Mouse (Mus musculus): Measurements from ENCODE around the gene Mob3c. TPM values are rescaled to one million over a fixed set of nuclear protein-coding genes. Genes with fewer than 3 reads are reported as not detected.

The Mob3c gene
- polyA plus RNA-seq, 1 experiment from 2014 or later, result 12.4 TPM

GRCm38 (mm10) chr4:115855609-115856008 lies 27.7 kb downstream of the Mob3c start:
- H3K36me3 ChIP-seq, result peaks cover 8% of the 10 kb centered on the region; the same call in 1 of the 2 replicates
- no peak for ATAC-seq
- H3K27me3 ChIP-seq (replicated peaks), result no peaks in the 10 kb centered on the region
- no peaks in the 10 kb centered on the region for H3K4me1 ChIP-seq (replicated peaks)
- no peak overlapping the region for H3K9ac ChIP-seq
- H3K4me2 ChIP-seq (replicated peaks), result no peak overlapping the region
- H3K4me3 ChIP-seq (replicated peaks), result no peak overlapping the region
- H3K9me3 ChIP-seq, result no peaks in the 10 kb centered on the region
- H3K27ac ChIP-seq, result no peak overlapping the region
- 66% methylated on average over 4 of the region's 4 CpGs for WGBS

- Histone ChIP-seq H3K4me3 (replicated peaks) (no peak overlapping the region), H3K27me3 (replicated peaks) (no peaks in the 10 kb centered on the region), H3K9ac (no peak overlapping the region), H3K9me3 (no peaks in the 10 kb centered on the region), H3K27ac (no peak overlapping the region), H3K4me1 (replicated peaks) (no peaks in the 10 kb centered on the region), H3K36me3 (peaks cover 8% of the 10 kb centered on the region; the same call in 1 of the 2 replicates), H3K4me2 (replicated peaks) (no peak overlapping the region)
- peak; percentile 58; the same call in 1 of the 2 replicates for ATAC-seq
- 76% methylated on average over 4 of the region's 4 CpGs for WGBS
These were observed 28.4 kb downstream of the Mob3c start for GRCm38 (mm10) chr4:115856282-115856681.

- Histone ChIP-seq H3K4me1 (replicated peaks) (no peaks in the 10 kb centered on the region), H3K4me2 (replicated peaks) (no peak overlapping the region), H3K4me3 (replicated peaks) (no peak overlapping the region), H3K36me3 (peaks cover 8% of the 10 kb centered on the region; the same call in 1 of the 2 replicates), H3K27ac (no peak overlapping the region), H3K9me3 (no peaks in the 10 kb centered on the region), H3K9ac (no peak overlapping the region), H3K27me3 (replicated peaks) (no peaks in the 10 kb centered on the region)
- ATAC-seq, result no peak
- WGBS, result 80% methylated on average over 9 of the region's 9 CpGs
These were observed 29.5 kb downstream of the Mob3c start for GRCm38 (mm10) chr4:115857293-115857883.

GRCm38 (mm10) chr4:115863352-115863751 lies 35.5 kb downstream of the Mob3c start:
- H3K9ac ChIP-seq, result no peak overlapping the region
- H3K9me3 ChIP-seq, result no peaks in the 10 kb centered on the region
- H3K4me2 ChIP-seq (replicated peaks), result no peak overlapping the region
- peaks cover 8% of the 10 kb centered on the region; the same call in 1 of the 2 replicates for H3K36me3 ChIP-seq
- H3K4me1 ChIP-seq (replicated peaks), result no peaks in the 10 kb centered on the region
- WGBS, result 66% methylated on average over 7 of the region's 7 CpGs
- H3K27ac ChIP-seq, result no peak overlapping the region
- no peak overlapping the region for H3K4me3 ChIP-seq (replicated peaks)
- ATAC-seq, result no peak
- H3K27me3 ChIP-seq (replicated peaks), result no peaks in the 10 kb centered on the region

GRCm38 (mm10) chr4:115863880-115864279 lies 36.0 kb downstream of the Mob3c start:
- WGBS, result 32% methylated on average over 10 of the region's 10 CpGs
- no peak overlapping the region for H3K9ac ChIP-seq
- no peak for ATAC-seq
- no peaks in the 10 kb centered on the region for H3K4me1 ChIP-seq (replicated peaks)
- H3K27me3 ChIP-seq (replicated peaks), result no peaks in the 10 kb centered on the region
- H3K9me3 ChIP-seq, result no peaks in the 10 kb centered on the region
- H3K36me3 ChIP-seq, result peaks cover 8% of the 10 kb centered on the region; the same call in 1 of the 2 replicates
- H3K4me3 ChIP-seq (replicated peaks), result no peak overlapping the region
- H3K27ac ChIP-seq, result no peak overlapping the region
- no peak overlapping the region for H3K4me2 ChIP-seq (replicated peaks)

GRCm38 (mm10) chr4:115869512-115870210 lies 41.8 kb downstream of the Mob3c start:
- Histone ChIP-seq H3K27ac (no peak overlapping the region), H3K36me3 (peaks cover 3% of the 10 kb centered on the region; the same call in 1 of the 2 replicates), H3K9ac (no peak overlapping the region), H3K9me3 (no peaks in the 10 kb centered on the region), H3K4me2 (replicated peaks) (no peak overlapping the region), H3K27me3 (replicated peaks) (no peaks in the 10 kb centered on the region), H3K4me3 (replicated peaks) (no peak overlapping the region), H3K4me1 (replicated peaks) (no peaks in the 10 kb centered on the region)
- no peak for ATAC-seq
- 44% methylated on average over 16 of the region's 16 CpGs for WGBS

- H3K4me3 ChIP-seq (replicated peaks), result no peak overlapping the region
- H3K36me3 ChIP-seq, result peaks cover 3% of the 10 kb centered on the region
- H3K4me2 ChIP-seq (replicated peaks), result no peak overlapping the region
- no peaks in the 10 kb centered on the region for H3K4me1 ChIP-seq (replicated peaks)
- 91% methylated on average over 3 of the region's 3 CpGs for WGBS
- H3K27ac ChIP-seq, result no peak overlapping the region
- no peak for ATAC-seq
- no peaks in the 10 kb centered on the region for H3K27me3 ChIP-seq (replicated peaks)
- no peaks in the 10 kb centered on the region for H3K9me3 ChIP-seq
- no peak overlapping the region for H3K9ac ChIP-seq
These were observed 45.3 kb downstream of the Mob3c start for GRCm38 (mm10) chr4:115873231-115873630.

- Histone ChIP-seq H3K9me3 (no peaks in the 10 kb centered on the region), H3K4me3 (replicated peaks) (no peak overlapping the region), H3K4me2 (replicated peaks) (no peak overlapping the region), H3K36me3 (peaks cover 3% of the 10 kb centered on the region; the same call in 1 of the 2 replicates), H3K27me3 (replicated peaks) (no peaks in the 10 kb centered on the region), H3K9ac (no peak overlapping the region; the same call in 1 of the 2 replicates), H3K4me1 (replicated peaks) (no peaks in the 10 kb centered on the region), H3K27ac (no peak overlapping the region)
- 19% methylated on average over 11 of the region's 11 CpGs for WGBS
- no peak for ATAC-seq
These were observed 50.4 kb downstream of the Mob3c start for GRCm38 (mm10) chr4:115878216-115878678.

- H3K9ac ChIP-seq, result no peak overlapping the region
- 47% methylated on average over 9 of the region's 9 CpGs for WGBS
- no peak overlapping the region for H3K27ac ChIP-seq
- H3K27me3 ChIP-seq (replicated peaks), result no peaks in the 10 kb centered on the region
- no peak for ATAC-seq
- H3K36me3 ChIP-seq, result peaks cover 3% of the 10 kb centered on the region; the same call in 1 of the 2 replicates
- H3K4me2 ChIP-seq (replicated peaks), result no peak overlapping the region
- H3K4me3 ChIP-seq (replicated peaks), result no peak overlapping the region
- H3K9me3 ChIP-seq, result no peaks in the 10 kb centered on the region
- H3K4me1 ChIP-seq (replicated peaks), result no peaks in the 10 kb centered on the region
These were observed 50.9 kb downstream of the Mob3c start for GRCm38 (mm10) chr4:115878828-115879227.

GRCm38 (mm10) chr4:115881183-115881582 lies 53.3 kb downstream of the Mob3c start:
- no peak for ATAC-seq
- H3K9ac ChIP-seq, result no peak overlapping the region
- H3K9me3 ChIP-seq, result no peaks in the 10 kb centered on the region
- no peaks in the 10 kb centered on the region for H3K27me3 ChIP-seq (replicated peaks)
- H3K4me3 ChIP-seq (replicated peaks), result no peak overlapping the region
- H3K27ac ChIP-seq, result no peak overlapping the region
- H3K4me1 ChIP-seq (replicated peaks), result no peaks in the 10 kb centered on the region
- no peak overlapping the region for H3K4me2 ChIP-seq (replicated peaks)
- 30% methylated on average over 1 of the region's 1 CpGs for WGBS
- H3K36me3 ChIP-seq, result no peaks in the 10 kb centered on the region

- Histone ChIP-seq H3K36me3 (no peaks in the 10 kb centered on the region), H3K27me3 (replicated peaks) (no peaks in the 10 kb centered on the region), H3K9me3 (no peaks in the 10 kb centered on the region), H3K4me1 (replicated peaks) (no peaks in the 10 kb centered on the region), H3K9ac (no peak overlapping the region), H3K27ac (no peak overlapping the region), H3K4me3 (replicated peaks) (no peak overlapping the region), H3K4me2 (replicated peaks) (no peak overlapping the region)
- 53% methylated on average over 4 of the region's 4 CpGs for WGBS
- ATAC-seq, result no peak
These were observed 54.3 kb downstream of the Mob3c start for GRCm38 (mm10) chr4:115882195-115882594.

GRCm38 (mm10) chr4:115884022-115884421 lies 56.1 kb downstream of the Mob3c start, which contains the start of gene Kncn:
Kncn (plus strand) TSS chr4:115884400.
- H3K9ac ChIP-seq, result no peak within 1 kb of the TSS
- H3K4me1 ChIP-seq (replicated peaks), result no peaks in the 10 kb centered on the region
- ATAC-seq, result no peak
- H3K4me3 ChIP-seq (replicated peaks), result no peak within 1 kb of the TSS
- 0 out of 2 replicates have a peak, but pooled peaks cover 2% of the 10 kb centered on the region for H3K27me3 ChIP-seq (replicated peaks)
- no peaks in the 10 kb centered on the region for H3K9me3 ChIP-seq
- no peak within 1 kb of the TSS for H3K4me2 ChIP-seq (replicated peaks)
- no peaks in the 10 kb centered on the region for H3K36me3 ChIP-seq
- no peak within 1 kb of the TSS for H3K27ac ChIP-seq
- 76% methylated on average over 6 of the region's 6 CpGs for WGBS
